Mouse (Mus musculus) C2C12 (cell line): ENCODE data around the gene Tnnt1.

ENCODE experiments used
- CEBPB ChIP-seq: IDR thresholded peaks from one replicate; pipeline ENCODE4 v1.6.1; 2011; ENCODE audit warnings: low read depth, mild to moderate bottlenecking, control low read depth, moderate library complexity
- CTCF ChIP-seq: IDR thresholded peaks from one replicate; pipeline ENCODE4 v1.5.1; 2011; ENCODE audit not compliant: control insufficient read depth, insufficient read depth, insufficient read length
- MYOG ChIP-seq: IDR thresholded peaks from one replicate; pipeline ENCODE4 v1.6.1; 2011; ENCODE audit not compliant: control insufficient read depth, insufficient read length; ENCODE audit errors: extremely low read depth

DNA sequence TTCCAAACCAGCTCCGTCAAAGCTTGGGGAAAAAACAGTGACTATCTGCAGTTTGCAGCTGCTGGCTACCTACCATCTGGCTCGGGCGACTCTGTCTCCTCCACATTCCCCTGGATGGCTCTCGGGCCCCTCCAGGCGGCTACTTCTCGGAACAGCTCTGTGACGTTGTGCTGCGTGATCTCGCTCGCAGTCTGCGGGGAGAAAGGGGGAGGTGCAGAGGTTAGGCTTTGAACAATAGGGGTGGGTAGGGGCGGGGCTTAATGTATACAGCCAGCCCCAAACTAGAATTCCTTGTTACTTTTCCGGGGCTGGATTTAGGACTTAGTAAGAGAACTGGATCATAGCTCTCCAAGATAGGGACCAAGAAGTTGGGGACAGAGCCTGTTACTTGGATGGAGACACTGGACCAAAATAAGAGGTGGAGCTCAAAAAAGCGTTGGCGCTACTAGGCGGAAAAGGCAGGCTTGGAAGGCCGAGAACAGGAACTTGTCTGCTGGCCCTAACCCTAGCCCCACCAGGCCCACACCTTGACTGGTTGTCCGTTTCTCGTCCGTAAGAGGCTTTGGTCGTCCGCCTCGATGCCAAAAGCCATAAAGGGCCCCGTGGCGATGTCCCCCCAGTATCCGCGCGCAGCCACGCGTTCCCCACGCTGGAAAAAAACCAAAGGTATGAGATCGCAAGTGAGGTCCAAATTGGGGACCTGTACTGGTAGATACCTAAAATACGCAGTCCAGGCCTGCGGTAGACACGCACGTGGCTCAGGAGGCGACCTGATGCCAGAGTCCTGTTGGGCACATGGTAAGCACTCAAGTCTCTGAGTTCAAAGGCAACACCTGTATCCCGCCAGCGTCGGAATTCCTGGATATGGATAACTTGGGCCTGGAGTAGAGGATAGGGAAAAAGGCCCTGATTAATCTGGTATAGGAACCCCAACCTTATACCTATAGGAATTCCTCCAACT lies 10.4 kb upstream of the Tnnt1 start:
- TF ChIP-seq CTCF (peak; percentile 65), MYOG (no peak), CEBPB (no peak)
